Mouse (Mus musculus): Measurements from ENCODE around the gene AF067063. TPM values are rescaled to one million over a fixed set of nuclear protein-coding genes. Genes with fewer than 3 reads are reported as not detected.

The AF067063 gene
- polyA plus RNA-seq, 1 experiment from 2014 or later: not detected

- Histone ChIP-seq H3K27me3 (no peaks in the 10 kb centered on the region), H3K36me3 (no peaks in the 10 kb centered on the region), H3K9me3 (no peaks in the 10 kb centered on the region), H3K4me3 (no peak overlapping the region), H3K4me2 (no peak overlapping the region), H3K27ac (no peak overlapping the region), H3K9ac (no peak overlapping the region), H3K4me1 (peaks cover 8% of the 10 kb centered on the region)
- WGBS: 39% methylated on average over 4 of the region's 4 CpGs
- no peak for ATAC-seq (ENCODE audit: borderline replicate concordance, extremely low read depth, low FRiP score, low TSS enrichment)
Observed at GRCm38 (mm10) chr13:119797656-119798055, 32.4 kb downstream of the AF067063 start.

GRCm38 (mm10) chr13:119792791-119793404 is 37.1 kb downstream of the AF067063 start:
- H3K27ac ChIP-seq: peak overlapping the region; percentile 51
- no peak overlapping the region for H3K4me3 ChIP-seq
- WGBS: 32% methylated on average over 5 of the region's 5 CpGs
- 0 out of 2 replicates have a peak, but pooled peaks cover 8% of the 10 kb centered on the region for H3K36me3 ChIP-seq
- no peaks in the 10 kb centered on the region for H3K9me3 ChIP-seq
- no peak overlapping the region for H3K4me2 ChIP-seq
- no peak overlapping the region for H3K9ac ChIP-seq
- no peaks in the 10 kb centered on the region for H3K27me3 ChIP-seq
- H3K4me1 ChIP-seq: peaks cover 32% of the 10 kb centered on the region
- ATAC-seq (ENCODE audit: borderline replicate concordance, extremely low read depth, low FRiP score, low TSS enrichment): no peak

DNA sequence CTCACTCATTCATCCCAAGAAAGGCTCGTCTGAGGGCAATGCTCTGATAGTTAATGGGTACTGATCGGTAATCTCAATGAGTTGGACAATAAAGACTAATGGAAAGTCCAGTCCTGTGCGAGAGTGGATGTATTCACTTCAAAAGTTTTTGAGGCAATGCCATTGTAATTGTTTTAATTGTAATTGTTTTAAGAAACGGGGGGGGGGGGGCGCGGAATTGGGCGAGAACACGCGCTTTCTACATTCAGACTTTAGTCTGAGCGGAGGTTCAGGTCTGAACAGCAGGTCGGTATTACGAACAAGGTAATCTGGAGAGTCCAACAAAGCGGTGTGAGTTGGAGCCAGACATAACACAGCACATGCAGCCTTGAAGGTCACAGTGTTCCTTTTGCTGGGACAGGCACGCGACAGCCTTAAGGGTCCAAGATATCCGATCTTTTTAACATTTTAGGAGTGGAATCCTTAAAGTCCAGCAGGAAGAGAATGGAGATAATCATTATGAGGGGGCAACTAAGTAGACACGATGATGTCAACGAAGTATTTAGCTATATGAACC is 38.4 kb downstream of the AF067063 start:
- ATAC-seq (ENCODE audit: borderline replicate concordance, extremely low read depth, low FRiP score, low TSS enrichment): no peak
- Histone ChIP-seq H3K36me3 (peaks cover 17% of the 10 kb centered on the region), H3K9ac (peak overlapping the region; percentile 89), H3K27ac (peak overlapping the region; percentile 90), H3K27me3 (no peaks in the 10 kb centered on the region), H3K4me3 (peak overlapping the region; percentile 88), H3K4me1 (peaks cover 32% of the 10 kb centered on the region), H3K4me2 (peak overlapping the region; percentile 96), H3K9me3 (no peaks in the 10 kb centered on the region)
- 3% methylated on average over 18 of the region's 18 CpGs for WGBS

DNA sequence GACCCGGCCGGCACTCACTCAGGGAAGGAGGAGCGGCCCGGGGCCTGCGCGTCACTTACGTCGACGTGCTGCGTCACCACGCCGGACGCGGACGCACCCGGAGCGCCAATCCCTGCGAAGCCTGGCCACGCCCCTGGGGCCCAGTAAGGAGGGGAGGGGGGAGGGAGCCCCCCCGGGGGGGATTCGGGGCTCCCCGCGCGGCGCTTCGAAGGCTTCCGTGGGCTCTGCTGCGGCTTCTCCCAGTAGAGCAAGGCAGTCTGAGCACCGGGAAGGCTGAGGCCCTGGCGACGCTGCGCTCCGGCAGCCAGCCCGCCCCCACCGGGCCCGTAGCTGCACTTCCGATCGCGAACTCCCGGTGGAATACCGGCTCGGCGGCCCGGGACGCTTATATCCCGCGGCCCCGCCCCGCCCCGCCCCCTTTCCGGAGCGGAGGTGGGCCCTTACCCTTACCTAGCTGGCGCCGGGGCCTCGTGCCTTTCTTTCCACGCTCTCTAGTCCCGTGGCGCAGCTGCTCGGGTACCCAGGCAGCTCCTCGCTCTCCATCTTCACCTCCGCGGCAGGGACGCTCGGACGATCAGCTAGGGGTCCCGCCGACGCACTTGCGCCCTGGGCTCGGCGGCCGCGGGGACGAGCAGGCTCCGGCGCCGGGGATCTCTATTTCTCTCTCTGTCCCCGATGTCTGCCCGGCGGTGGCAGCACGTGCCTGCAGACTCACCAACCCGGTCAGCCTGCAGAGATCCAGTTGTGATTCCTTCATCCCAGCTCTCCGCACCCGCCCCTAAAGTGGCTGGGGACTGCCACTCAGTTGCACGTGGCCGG is 39.0 kb downstream of the AF067063 start, which contains the start of gene Zfp131:
TSS of gene Zfp131 (minus strand) at position 129 of the 819 bp plus-strand sequence.
- H3K9me3 ChIP-seq: no peaks in the 10 kb centered on the region
- H3K36me3 ChIP-seq: peaks cover 21% of the 10 kb centered on the region
- peak within 1 kb of the TSS; percentile 88 for H3K4me3 ChIP-seq
- peak within 1 kb of the TSS; percentile 96 for H3K4me2 ChIP-seq
- H3K27ac ChIP-seq: peak within 1 kb of the TSS; percentile 90
- peak within 1 kb of the TSS; percentile 89 for H3K9ac ChIP-seq
- 1% methylated on average over 66 of the region's 86 CpGs for WGBS
- peak; percentile 97 for ATAC-seq (ENCODE audit: borderline replicate concordance, extremely low read depth, low FRiP score, low TSS enrichment)
- peaks cover 32% of the 10 kb centered on the region for H3K4me1 ChIP-seq
- no peaks in the 10 kb centered on the region for H3K27me3 ChIP-seq

DNA sequence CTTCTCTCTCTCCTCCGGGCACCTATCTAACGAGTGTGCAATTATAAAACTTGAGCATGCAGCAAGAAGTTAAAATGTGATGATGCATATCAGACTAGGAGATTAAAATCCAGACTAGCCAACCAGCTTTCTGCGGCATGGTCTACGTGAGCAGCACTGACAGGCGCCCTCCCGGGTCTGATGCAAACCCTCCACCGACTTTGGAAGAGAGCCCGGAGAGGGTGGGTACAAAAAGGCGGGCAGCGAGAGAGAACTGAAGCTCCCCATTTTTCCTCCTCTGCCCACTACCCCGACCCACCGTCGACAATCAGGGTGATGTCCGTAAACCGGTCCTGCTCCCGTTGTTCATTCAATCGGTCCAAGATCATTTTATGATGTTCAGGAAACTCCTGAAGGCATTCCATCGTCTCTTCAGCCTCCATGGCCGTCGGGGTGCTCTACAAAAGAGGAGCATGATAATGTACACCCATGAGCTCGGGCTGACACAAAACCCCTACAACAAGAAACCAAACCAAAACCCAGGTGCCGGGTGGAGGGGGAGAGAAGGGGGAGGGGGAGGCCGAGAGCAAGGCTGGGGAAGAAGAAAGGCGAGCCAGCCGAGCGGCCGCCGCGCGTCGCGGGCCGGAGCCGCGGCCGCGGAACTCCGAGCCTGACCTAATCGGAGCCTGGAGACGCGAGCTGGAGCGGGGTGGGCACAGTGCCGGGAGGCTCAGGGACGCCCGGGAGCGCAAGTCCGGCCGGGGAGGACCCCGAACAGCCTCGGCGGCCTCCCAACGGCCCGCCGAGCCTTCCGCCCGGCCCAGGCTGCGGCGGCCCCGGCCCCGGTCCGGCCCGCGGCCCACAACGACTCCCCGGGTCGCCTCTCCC is 39.9 kb downstream of the AF067063 start:
- H3K36me3 ChIP-seq: peaks cover 30% of the 10 kb centered on the region
- peak; percentile 69 for ATAC-seq (ENCODE audit: borderline replicate concordance, extremely low read depth, low FRiP score, low TSS enrichment)
- H3K4me2 ChIP-seq: peak overlapping the region; percentile 60
- peaks cover 32% of the 10 kb centered on the region for H3K4me1 ChIP-seq
- H3K27me3 ChIP-seq: no peaks in the 10 kb centered on the region
- no peaks in the 10 kb centered on the region for H3K9me3 ChIP-seq
- 2% methylated on average over 61 of the region's 66 CpGs for WGBS
- H3K9ac ChIP-seq: peak overlapping the region; percentile 89
- H3K27ac ChIP-seq: peak overlapping the region; percentile 90
- peak overlapping the region; percentile 88 for H3K4me3 ChIP-seq

DNA sequence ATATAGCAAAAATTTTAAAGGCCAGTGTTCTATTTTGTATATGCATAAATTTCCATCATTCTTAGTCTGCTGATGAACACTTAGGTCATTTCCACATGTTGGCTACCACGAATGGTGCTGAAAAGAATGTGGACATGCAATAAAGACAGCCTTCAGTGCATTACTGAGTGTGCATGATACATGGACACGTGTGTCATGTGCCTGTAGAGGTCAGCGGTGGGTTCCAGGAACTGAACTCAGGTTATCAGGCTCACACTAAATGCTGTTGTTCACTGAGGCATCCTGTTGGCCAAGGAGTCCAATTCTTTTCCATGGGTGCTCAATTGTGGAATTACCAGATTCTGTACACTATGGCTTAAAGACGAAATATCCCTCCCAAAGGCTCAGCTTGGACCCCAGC is 46.4 kb downstream of the AF067063 start:
- H3K4me2 ChIP-seq: no peak overlapping the region
- no peak overlapping the region for H3K9ac ChIP-seq
- ATAC-seq (ENCODE audit: borderline replicate concordance, extremely low read depth, low FRiP score, low TSS enrichment): no peak
- H3K27me3 ChIP-seq: no peaks in the 10 kb centered on the region
- H3K4me3 ChIP-seq: no peak overlapping the region
- 78% methylated on average over 4 of the region's 4 CpGs for WGBS
- no peak overlapping the region for H3K27ac ChIP-seq
- peaks cover 82% of the 10 kb centered on the region for H3K36me3 ChIP-seq
- no peaks in the 10 kb centered on the region for H3K9me3 ChIP-seq
- H3K4me1 ChIP-seq: 0 out of 2 replicates have a peak, but pooled peaks cover 1% of the 10 kb centered on the region

Other genes starting within 250 kb of the AF067063 start
- 0.13 TPM in 1 of 2 replicates, not detected in the other for gene Ccl28, start 206.4 kb downstream of the AF067063 start, polyA plus RNA-seq (2015; fragmentation: Nextera tagmentation; extraction: Ambion mirVana)
- 109 and 115 TPM in 2 replicates for gene Hmgcs1, start 139.8 kb downstream of the AF067063 start, polyA plus RNA-seq (2015; fragmentation: Nextera tagmentation; extraction: Ambion mirVana)
- 0.97 and 1.0 TPM in 2 replicates for gene Nim1k, start 74.3 kb downstream of the AF067063 start, polyA plus RNA-seq (2015; fragmentation: Nextera tagmentation; extraction: Ambion mirVana)
- gene Zfp131, start 39.3 kb downstream of the AF067063 start, polyA plus RNA-seq (2015; fragmentation: Nextera tagmentation; extraction: Ambion mirVana): 38.1 and 39.5 TPM in 2 replicates
- not detected in 2 replicates for gene D13Ertd608e, start 5.8 kb upstream of the AF067063 start, polyA plus RNA-seq (2015; fragmentation: Nextera tagmentation; extraction: Ambion mirVana)
- gene Tcstv1, start 64.6 kb upstream of the AF067063 start, polyA plus RNA-seq (2015; fragmentation: Nextera tagmentation; extraction: Ambion mirVana): not detected in 2 replicates
- gene Gm21761, start 99.1 kb upstream of the AF067063 start, polyA plus RNA-seq (2015; fragmentation: Nextera tagmentation; extraction: Ambion mirVana): not detected in 2 replicates
- gene B020031M17Rik, start 120.6 kb upstream of the AF067063 start, polyA plus RNA-seq (2015; fragmentation: Nextera tagmentation; extraction: Ambion mirVana): not detected in 2 replicates
- not detected in 2 replicates for gene Gm36079, start 196.8 kb upstream of the AF067063 start, polyA plus RNA-seq (2015; fragmentation: Nextera tagmentation; extraction: Ambion mirVana)
- not detected in 2 replicates for gene Gm21188, start 222.0 kb upstream of the AF067063 start, polyA plus RNA-seq (2015; fragmentation: Nextera tagmentation; extraction: Ambion mirVana)